Mouse (Mus musculus): ENCODE data around the gene Phb2.

Phb2 gene

GRCm38 (mm10) chr6:124693243-124693981 is 18.7 kb upstream of the Phb2 start:
- no peak for DNase-seq (ENCODE audit: low spot score)

- no peak for DNase-seq (ENCODE audit: low spot score)
Observed at GRCm38 (mm10) chr6:124694166-124694955, 17.8 kb upstream of the Phb2 start.

- no peak for DNase-seq (ENCODE audit: low spot score)
Observed at GRCm38 (mm10) chr6:124696441-124697150, 15.5 kb upstream of the Phb2 start.

GRCm38 (mm10) chr6:124698751-124699150 is 13.4 kb upstream of the Phb2 start:
- no peak for DNase-seq (ENCODE audit: low spot score)

GRCm38 (mm10) chr6:124699366-124699765 is 12.8 kb upstream of the Phb2 start:
- DNase-seq (ENCODE audit: low spot score), result no peak

GRCm38 (mm10) chr6:124699962-124700610 is 12.1 kb upstream of the Phb2 start:
- no peak for DNase-seq (ENCODE audit: low spot score)

GRCm38 (mm10) chr6:124701338-124701737 is 10.8 kb upstream of the Phb2 start:
- no peak for DNase-seq (ENCODE audit: low spot score)

- no peak for DNase-seq (ENCODE audit: low spot score)
Observed at GRCm38 (mm10) chr6:124702102-124702783, 9.9 kb upstream of the Phb2 start.

- DNase-seq (ENCODE audit: low spot score), result no peak
Observed at GRCm38 (mm10) chr6:124702784-124703103, 9.4 kb upstream of the Phb2 start.

GRCm38 (mm10) chr6:124703789-124704188 is 8.3 kb upstream of the Phb2 start:
- DNase-seq (ENCODE audit: low spot score), result no peak

GRCm38 (mm10) chr6:124704417-124704816 is 7.7 kb upstream of the Phb2 start:
- DNase-seq (ENCODE audit: low spot score), result no peak

GRCm38 (mm10) chr6:124706061-124706627 is 6.0 kb upstream of the Phb2 start:
- no peak for DNase-seq (ENCODE audit: low spot score)

GRCm38 (mm10) chr6:124708289-124708889 is 3.7 kb upstream of the Phb2 start:
- no peak for DNase-seq (ENCODE audit: low spot score)

GRCm38 (mm10) chr6:124712918-124713317 is 782 bp downstream of the Phb2 start:
- no peak for DNase-seq (ENCODE audit: low spot score)

- no peak for DNase-seq (ENCODE audit: low spot score)
Observed at GRCm38 (mm10) chr6:124716864-124717490, 4.8 kb downstream of the Phb2 start.

- DNase-seq (ENCODE audit: low spot score), result no peak
Observed at GRCm38 (mm10) chr6:124717968-124718367, 5.8 kb downstream of the Phb2 start.

- no peak for DNase-seq (ENCODE audit: low spot score)
Observed at GRCm38 (mm10) chr6:124718703-124719102, 6.6 kb downstream of the Phb2 start.

GRCm38 (mm10) chr6:124719354-124719978 is 7.3 kb downstream of the Phb2 start:
- no peak for DNase-seq (ENCODE audit: low spot score)

GRCm38 (mm10) chr6:124720904-124721303 is 8.8 kb downstream of the Phb2 start:
- no peak for DNase-seq (ENCODE audit: low spot score)

GRCm38 (mm10) chr6:124722876-124723473 is 10.8 kb downstream of the Phb2 start:
- no peak for DNase-seq (ENCODE audit: low spot score)
